Mouse (Mus musculus): ENCODE data around the gene Gusb. TPM values are rescaled to one million over a fixed set of nuclear protein-coding genes. Genes with fewer than 3 reads are reported as not detected.
"Not testable (repeated sequence)": the region's sequence is repeated elsewhere in the genome, so short reads cannot be mapped to it uniquely, and the experiment has no call there.

Gusb gene
- polyA plus RNA-seq, 1 experiment from 2014 or later = 31.8 TPM

- H3K4me2 ChIP-seq = no peak overlapping the region
Observed at GRCm38 (mm10) chr5:130044201-130044695, 41.4 kb upstream of the Gusb start.

GRCm38 (mm10) chr5:130043741-130044140 is 40.9 kb upstream of the Gusb start:
- no peaks in the 10 kb centered on the region for H3K27me3 ChIP-seq (ENCODE audit: control insufficient read depth, insufficient read depth, low read length)
- H3K9me3 ChIP-seq (ENCODE audit: control insufficient read depth, low read length) = no peaks in the 10 kb centered on the region
- H3K4me2 ChIP-seq = no peak overlapping the region
- H3K4me3 ChIP-seq (ENCODE audit: low read depth, low read length) = no peak overlapping the region
- DNase-seq (ENCODE audit: low spot score, missing footprints) (no peak), ATAC-seq (ENCODE audit: low FRiP score) (no peak)
- H3K36me3 ChIP-seq (ENCODE audit: control insufficient read depth, insufficient read depth, low read length) = peaks cover 11% of the 10 kb centered on the region
- no peak overlapping the region for H3K27ac ChIP-seq (ENCODE audit: low read depth, low read length)
- 87% methylated on average over 3 of the region's 3 CpGs for WGBS
- H3K4me1 ChIP-seq (ENCODE audit: control insufficient read depth, insufficient read depth, low read length) = no peaks in the 10 kb centered on the region
- no peak overlapping the region for H3K9ac ChIP-seq (ENCODE audit: low read length)

More at GRCm38 (mm10) chr5:130044201-130044695, 41.4 kb upstream of the Gusb start:
- Histone ChIP-seq H3K9ac (ENCODE audit: low read length) (no peak overlapping the region), H3K27ac (ENCODE audit: low read depth, low read length) (no peak overlapping the region), H3K4me3 (ENCODE audit: low read depth, low read length) (no peak overlapping the region), H3K36me3 (ENCODE audit: control insufficient read depth, insufficient read depth, low read length) (peaks cover 14% of the 10 kb centered on the region), H3K27me3 (ENCODE audit: control insufficient read depth, insufficient read depth, low read length) (no peaks in the 10 kb centered on the region), H3K9me3 (ENCODE audit: control insufficient read depth, low read length) (no peaks in the 10 kb centered on the region), H3K4me1 (ENCODE audit: control insufficient read depth, insufficient read depth, low read length) (no peaks in the 10 kb centered on the region)
- ATAC-seq (ENCODE audit: low FRiP score) (no peak), DNase-seq (ENCODE audit: low spot score, missing footprints) (no peak)
- WGBS = 83% methylated on average over 7 of the region's 7 CpGs

- DNase-seq (ENCODE audit: low spot score, missing footprints) (peak; percentile 56), ATAC-seq (ENCODE audit: low FRiP score) (no peak)
- no peak overlapping the region for H3K4me2 ChIP-seq
- H3K4me3 ChIP-seq (ENCODE audit: low read depth, low read length) = no peak overlapping the region
- H3K4me1 ChIP-seq (ENCODE audit: control insufficient read depth, insufficient read depth, low read length) = no peaks in the 10 kb centered on the region
- peaks cover 11% of the 10 kb centered on the region for H3K36me3 ChIP-seq (ENCODE audit: control insufficient read depth, insufficient read depth, low read length)
- H3K9me3 ChIP-seq (ENCODE audit: control insufficient read depth, low read length) = no peaks in the 10 kb centered on the region
- no peaks in the 10 kb centered on the region for H3K27me3 ChIP-seq (ENCODE audit: control insufficient read depth, insufficient read depth, low read length)
- WGBS = 95% methylated on average over 4 of the region's 4 CpGs
- no peak overlapping the region for H3K9ac ChIP-seq (ENCODE audit: low read length)
- H3K27ac ChIP-seq (ENCODE audit: low read depth, low read length) = no peak overlapping the region
Observed at GRCm38 (mm10) chr5:130041262-130041661, 38.4 kb upstream of the Gusb start.

GRCm38 (mm10) chr5:130040797-130041196 is 37.9 kb upstream of the Gusb start:
- WGBS = 94% methylated on average over 4 of the region's 4 CpGs
- H3K4me2 ChIP-seq = no peak overlapping the region
- H3K4me1 ChIP-seq (ENCODE audit: control insufficient read depth, insufficient read depth, low read length) = no peaks in the 10 kb centered on the region
- peak; percentile 28 for DNase-seq (ENCODE audit: low spot score, missing footprints)
- no peaks in the 10 kb centered on the region for H3K9me3 ChIP-seq (ENCODE audit: control insufficient read depth, low read length)
- no peak for ATAC-seq (ENCODE audit: low FRiP score)
- peaks cover 11% of the 10 kb centered on the region for H3K36me3 ChIP-seq (ENCODE audit: control insufficient read depth, insufficient read depth, low read length)
- no peaks in the 10 kb centered on the region for H3K27me3 ChIP-seq (ENCODE audit: control insufficient read depth, insufficient read depth, low read length)
- H3K4me3 ChIP-seq (ENCODE audit: low read depth, low read length) = no peak overlapping the region
- H3K27ac ChIP-seq (ENCODE audit: low read depth, low read length) = no peak overlapping the region
- H3K9ac ChIP-seq (ENCODE audit: low read length) = no peak overlapping the region

GRCm38 (mm10) chr5:130037752-130038455 is 35.1 kb upstream of the Gusb start:
- peaks cover 11% of the 10 kb centered on the region for H3K36me3 ChIP-seq (ENCODE audit: control insufficient read depth, insufficient read depth, low read length)
- H3K4me3 ChIP-seq (ENCODE audit: low read depth, low read length) = no peak overlapping the region

GRCm38 (mm10) chr5:130036300-130036699 is 33.5 kb upstream of the Gusb start:
- not testable (repeated sequence) for H3K9me3 ChIP-seq (ENCODE audit: control insufficient read depth, low read length); H3K4me1 ChIP-seq (ENCODE audit: control insufficient read depth, insufficient read depth, low read length); H3K9ac ChIP-seq (ENCODE audit: low read length); DNase-seq (ENCODE audit: low spot score, missing footprints); H3K36me3 ChIP-seq (ENCODE audit: control insufficient read depth, insufficient read depth, low read length); ATAC-seq (ENCODE audit: low FRiP score); H3K4me2 ChIP-seq; H3K27me3 ChIP-seq (ENCODE audit: control insufficient read depth, insufficient read depth, low read length); H3K4me3 ChIP-seq (ENCODE audit: low read depth, low read length); H3K27ac ChIP-seq (ENCODE audit: low read depth, low read length)
- 66% methylated on average over 2 of the region's 2 CpGs for WGBS

More at GRCm38 (mm10) chr5:130037752-130038455, 35.1 kb upstream of the Gusb start:
- DNase-seq (ENCODE audit: low spot score, missing footprints) (peak; percentile 93), ATAC-seq (ENCODE audit: low FRiP score) (no peak)
- Histone ChIP-seq H3K27ac (ENCODE audit: low read depth, low read length) (no peak overlapping the region), H3K9ac (ENCODE audit: low read length) (no peak overlapping the region), H3K4me1 (ENCODE audit: control insufficient read depth, insufficient read depth, low read length) (no peaks in the 10 kb centered on the region), H3K4me2 (no peak overlapping the region), H3K9me3 (ENCODE audit: control insufficient read depth, low read length) (no peaks in the 10 kb centered on the region), H3K27me3 (ENCODE audit: control insufficient read depth, insufficient read depth, low read length) (no peaks in the 10 kb centered on the region)
- 65% methylated on average over 19 of the region's 19 CpGs for WGBS

GRCm38 (mm10) chr5:130033869-130034268 is 31.0 kb upstream of the Gusb start:
- ATAC-seq (ENCODE audit: low FRiP score) (no peak), DNase-seq (ENCODE audit: low spot score, missing footprints) (peak; percentile 2)
- H3K4me1 ChIP-seq (ENCODE audit: control insufficient read depth, insufficient read depth, low read length) = peaks cover 2% of the 10 kb centered on the region; the same call in 1 of the 2 replicates
- no peak overlapping the region for H3K4me2 ChIP-seq
- no peak overlapping the region for H3K4me3 ChIP-seq (ENCODE audit: low read depth, low read length)
- WGBS = 88% methylated on average over 2 of the region's 2 CpGs
- no peak overlapping the region for H3K9ac ChIP-seq (ENCODE audit: low read length)
- H3K27ac ChIP-seq (ENCODE audit: low read depth, low read length) = no peak overlapping the region
- H3K9me3 ChIP-seq (ENCODE audit: control insufficient read depth, low read length) = no peaks in the 10 kb centered on the region
- no peaks in the 10 kb centered on the region for H3K27me3 ChIP-seq (ENCODE audit: control insufficient read depth, insufficient read depth, low read length)
- H3K36me3 ChIP-seq (ENCODE audit: control insufficient read depth, insufficient read depth, low read length) = peaks cover 3% of the 10 kb centered on the region; the same call in 1 of the 2 replicates

GRCm38 (mm10) chr5:130031410-130032390 is 28.9 kb upstream of the Gusb start:
- Histone ChIP-seq H3K4me2 (no peak overlapping the region), H3K4me3 (ENCODE audit: low read depth, low read length) (no peak overlapping the region), H3K9ac (ENCODE audit: low read length) (no peak overlapping the region), H3K36me3 (ENCODE audit: control insufficient read depth, insufficient read depth, low read length) (no peaks in the 10 kb centered on the region), H3K27me3 (ENCODE audit: control insufficient read depth, insufficient read depth, low read length) (no peaks in the 10 kb centered on the region), H3K9me3 (ENCODE audit: control insufficient read depth, low read length) (no peaks in the 10 kb centered on the region), H3K4me1 (ENCODE audit: control insufficient read depth, insufficient read depth, low read length) (peaks cover 2% of the 10 kb centered on the region; the same call in 1 of the 2 replicates), H3K27ac (ENCODE audit: low read depth, low read length) (no peak overlapping the region)
- ATAC-seq (ENCODE audit: low FRiP score) (no peak), DNase-seq (ENCODE audit: low spot score, missing footprints) (peak; percentile 19)
- 95% methylated on average over 19 of the region's 19 CpGs for WGBS
